Mouse (Mus musculus): ENCODE measurements around the gene Irgq.
"Not testable (repeated sequence)": the region's sequence is repeated elsewhere in the genome, so short reads cannot be mapped to it uniquely, and the experiment has no call there.

Gene Irgq

DNA sequence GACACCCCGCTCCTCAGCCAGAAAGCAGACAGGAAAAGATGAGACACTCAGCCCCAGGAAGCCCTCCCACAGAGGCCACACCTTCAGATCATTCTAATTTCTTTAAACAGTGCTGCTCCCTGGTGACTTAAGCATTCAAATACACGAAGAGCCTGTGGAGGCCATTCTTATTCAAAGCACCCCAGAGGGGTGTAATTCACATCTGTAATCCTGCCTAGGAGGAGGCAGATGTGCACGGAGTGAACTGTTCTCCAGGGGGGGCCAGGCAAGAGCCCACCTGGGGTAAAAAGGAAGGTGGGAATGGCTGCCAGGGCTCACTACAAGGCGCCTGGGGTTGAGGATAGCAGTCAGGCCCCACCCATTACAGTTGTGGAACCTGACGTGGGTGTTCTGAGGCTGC is 13.4 kb upstream of the Irgq start:
- DNase-seq: no peak

DNA sequence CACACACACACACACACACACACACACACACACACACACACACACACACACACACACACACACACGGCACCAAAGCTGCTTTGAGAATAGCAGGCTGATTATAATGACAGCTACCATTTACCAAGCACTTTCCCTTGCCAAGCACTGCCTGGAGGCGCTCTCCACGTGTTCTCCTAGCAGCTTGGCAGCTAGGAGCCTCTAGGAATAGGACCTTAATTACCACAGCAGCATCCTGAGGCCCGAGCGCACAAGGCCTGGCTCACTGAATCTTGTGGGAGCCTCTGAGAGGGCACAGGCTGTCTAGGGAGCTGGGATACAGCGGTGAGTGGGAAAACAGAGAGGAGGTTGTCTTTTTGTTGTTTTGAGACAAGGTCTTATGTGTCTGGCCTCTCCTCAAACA is 12.8 kb upstream of the Irgq start:
- DNase-seq: no peak

DNA sequence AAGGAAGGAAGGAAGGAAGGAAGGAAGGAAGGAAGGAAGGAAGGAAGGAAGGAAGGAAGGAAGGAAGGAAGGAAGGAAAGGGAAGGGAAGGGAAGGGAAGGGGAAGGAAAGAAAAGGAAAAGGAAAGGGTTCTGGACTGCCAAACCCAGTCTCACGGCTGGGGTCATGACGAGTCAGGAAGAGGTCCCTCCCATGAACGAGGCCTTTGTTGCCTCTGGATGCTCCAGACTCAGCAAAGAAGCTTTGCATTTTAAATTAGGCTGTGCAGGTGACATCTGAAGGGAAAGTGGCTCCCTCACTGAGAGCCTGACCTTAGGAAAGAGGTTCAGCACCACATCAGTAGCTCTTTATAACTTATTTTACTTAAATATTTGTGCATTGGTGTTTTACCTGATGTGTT is 11.4 kb upstream of the Irgq start:
- DNase-seq: no peak

DNA sequence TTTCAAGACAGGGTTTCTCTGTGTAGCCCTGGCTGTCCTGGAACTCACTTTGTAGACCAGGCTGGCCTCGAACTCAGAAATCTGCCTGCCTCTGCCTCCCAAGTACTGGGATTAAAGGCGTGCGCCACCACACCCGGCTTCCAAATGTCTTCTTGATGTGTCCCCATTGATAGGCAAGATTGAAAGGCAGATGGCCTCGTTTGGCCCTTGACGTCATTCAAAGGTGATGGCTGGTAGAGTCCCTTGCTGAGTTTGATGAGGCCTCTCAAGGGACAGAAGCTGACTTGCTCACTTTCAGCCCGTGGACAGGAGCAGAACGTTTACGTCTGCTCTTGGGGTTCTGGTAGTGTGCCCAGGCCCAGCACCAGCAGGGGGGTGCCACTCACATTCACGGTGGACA is 10.4 kb upstream of the Irgq start:
- DNase-seq: not testable (repeated sequence)

DNA sequence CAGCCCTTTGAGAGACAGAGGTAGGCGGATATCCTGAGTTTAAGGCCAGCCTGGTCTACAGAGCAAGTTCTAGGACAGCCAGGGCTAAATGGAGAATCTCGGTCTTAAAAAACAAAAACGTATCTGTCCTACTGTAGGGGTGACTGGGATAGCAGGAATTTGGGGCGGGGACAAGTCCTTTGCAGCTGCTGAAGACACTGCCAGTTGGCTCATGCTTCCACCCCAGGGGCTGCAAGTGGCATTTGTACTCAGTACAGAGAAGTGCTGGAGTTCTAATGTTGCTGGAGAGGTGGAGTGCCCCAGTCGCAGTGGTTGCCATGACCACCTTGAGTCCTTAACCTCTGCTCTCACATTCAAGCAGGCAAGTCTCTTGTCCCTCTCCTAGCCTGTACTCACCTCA is 7.7 kb upstream of the Irgq start:
- DNase-seq: no peak

DNA sequence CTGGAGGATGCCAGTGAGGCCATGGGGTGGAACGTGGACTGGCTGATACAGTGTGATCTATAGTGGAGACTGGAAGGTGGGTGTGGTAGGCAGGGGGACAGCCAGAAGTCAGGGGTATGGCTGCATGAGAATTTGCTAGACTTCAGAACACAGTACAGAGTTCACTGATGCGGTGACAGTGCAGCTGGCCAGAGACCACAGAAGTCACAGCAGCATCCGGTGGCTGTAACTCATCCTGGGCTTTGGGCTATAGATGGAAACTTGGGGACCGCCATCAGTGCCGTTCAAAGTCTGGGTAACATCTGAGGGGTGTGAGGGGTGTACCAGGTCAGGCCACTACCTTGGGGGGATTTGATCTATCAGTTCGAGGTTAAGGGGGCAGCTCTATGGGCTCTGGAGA is 6.8 kb upstream of the Irgq start:
- DNase-seq: no peak

DNA sequence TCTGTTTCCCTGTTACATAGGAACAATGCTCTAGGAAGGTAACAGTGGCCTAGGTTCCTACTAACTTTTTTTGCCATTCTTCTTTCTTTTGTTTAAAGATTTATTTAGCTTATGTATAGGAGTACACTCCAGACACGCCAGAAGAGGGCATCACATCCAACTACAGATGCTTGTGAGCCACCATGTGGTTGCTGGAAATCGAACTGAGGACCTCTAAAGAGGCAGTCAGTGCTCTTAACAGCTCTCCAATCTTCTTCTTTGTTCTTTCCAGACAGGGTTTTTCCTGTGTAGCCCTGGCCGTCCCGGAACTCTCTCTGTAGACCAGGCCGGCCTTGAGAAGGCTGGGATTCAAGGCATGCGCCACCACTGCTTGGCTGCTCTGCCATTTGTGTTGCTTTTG is 5.5 kb upstream of the Irgq start:
- no peak for DNase-seq

DNA sequence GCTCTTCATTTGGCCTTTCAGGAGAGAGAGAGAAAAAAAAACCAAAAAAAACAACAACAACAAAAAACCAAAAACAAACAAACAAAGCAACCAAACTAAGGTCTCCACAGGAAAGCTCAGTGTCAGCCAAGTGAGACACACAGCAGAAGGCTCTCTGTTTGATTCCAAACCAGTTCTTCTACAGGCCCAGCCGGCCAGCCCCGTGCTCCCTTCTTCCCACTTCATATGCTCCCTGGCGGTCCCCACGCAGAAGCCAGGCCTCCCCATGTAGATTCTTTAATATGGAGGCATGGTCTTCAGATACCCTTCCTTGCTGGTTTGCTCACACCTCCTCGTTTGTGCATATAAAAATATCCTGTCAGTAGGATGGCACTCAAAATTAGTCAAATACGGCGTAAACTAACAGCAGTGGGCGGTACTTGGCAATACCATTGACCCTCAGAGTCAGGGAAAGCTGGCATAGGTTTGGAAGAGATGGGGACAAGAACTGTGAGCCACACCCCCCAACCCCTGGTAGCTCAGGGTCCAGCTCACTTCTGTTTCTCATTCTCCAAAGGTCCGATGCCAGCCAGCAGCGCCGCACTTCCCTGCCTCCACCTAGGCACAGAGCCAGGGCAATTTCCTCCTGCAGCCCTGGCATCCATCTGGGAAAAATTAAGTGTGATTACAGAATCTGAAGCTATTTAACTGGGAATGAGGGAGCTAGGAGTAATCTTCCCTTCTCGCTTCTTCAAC is 4.6 kb upstream of the Irgq start:
- peak; percentile 75 for DNase-seq

DNA sequence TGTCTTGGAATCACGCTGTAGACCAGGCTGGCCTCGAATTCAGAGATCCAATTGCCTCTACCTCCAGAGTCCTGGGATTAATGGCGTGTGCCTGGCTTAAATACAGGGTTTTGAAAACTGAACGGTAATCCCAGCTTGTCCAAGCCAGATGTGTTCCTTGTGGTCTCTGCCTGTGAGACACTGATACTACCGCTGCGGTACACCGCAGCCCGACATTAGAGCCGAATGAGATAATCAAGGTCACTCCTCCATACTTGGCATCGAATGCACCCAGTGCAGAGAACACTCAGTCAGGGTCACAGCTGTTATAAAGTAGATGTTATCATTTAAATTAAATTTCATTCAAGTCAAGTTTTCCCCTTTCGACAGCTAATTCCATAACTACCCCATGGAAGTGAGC is 1.6 kb upstream of the Irgq start:
- DNase-seq: no peak

DNA sequence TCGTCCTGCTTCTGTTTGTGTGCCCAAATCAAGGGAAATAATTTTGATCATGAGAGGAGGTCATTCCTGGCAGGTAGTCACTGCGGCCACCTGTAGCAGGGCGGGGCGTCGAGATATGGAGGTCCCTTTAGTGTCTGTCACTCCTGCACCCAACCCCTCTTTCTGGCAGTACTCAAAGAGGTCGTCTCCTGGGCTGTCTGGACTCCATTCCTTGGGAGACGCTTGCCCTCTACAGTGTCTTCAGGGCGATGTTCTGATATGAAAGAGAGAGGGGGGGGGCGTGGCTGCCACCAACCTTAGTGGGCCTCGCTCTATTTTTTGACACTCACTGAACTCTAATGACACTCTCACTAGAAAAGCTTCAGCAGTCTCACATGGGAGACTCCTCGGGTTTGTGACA is 909 bp upstream of the Irgq start:
- no peak for DNase-seq

DNA sequence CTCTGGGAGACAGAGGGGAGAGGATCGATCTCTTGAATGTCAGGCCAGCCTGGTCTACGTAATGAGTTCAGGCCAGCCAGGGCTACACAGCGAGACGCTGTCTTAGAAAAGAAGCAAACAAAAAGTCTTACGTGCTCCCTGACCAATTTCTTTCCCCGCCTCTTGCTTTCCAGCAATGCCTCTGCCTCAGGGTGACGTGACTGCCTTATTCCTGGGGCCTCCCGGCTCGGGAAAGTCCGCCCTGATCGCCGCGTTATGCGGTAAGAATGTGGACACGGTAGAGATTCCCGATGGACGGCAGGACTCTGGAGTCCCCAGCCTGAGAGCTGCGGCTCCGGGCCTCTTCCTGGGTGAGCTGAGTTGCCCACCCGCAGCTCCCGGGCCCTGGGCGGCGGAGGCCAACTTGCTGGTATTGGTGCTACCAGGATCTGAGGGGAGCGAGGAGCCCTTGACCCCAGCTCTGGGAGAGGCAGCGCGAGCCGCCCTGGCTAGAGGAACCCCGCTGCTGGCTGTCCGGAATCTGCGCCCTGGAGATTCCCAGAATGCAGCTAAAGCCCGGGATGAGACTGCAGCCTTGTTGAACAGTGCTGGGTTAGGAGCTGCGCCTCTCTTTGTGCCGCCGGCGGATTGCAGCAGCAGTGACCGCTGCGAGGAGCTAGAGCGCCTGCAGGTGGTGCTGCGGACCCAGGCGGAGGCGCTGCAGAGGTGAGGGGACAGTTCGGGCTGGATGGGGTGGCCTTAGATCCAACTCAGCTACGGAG is 902 bp downstream of the Irgq start:
- peak; percentile 76 for DNase-seq

DNA sequence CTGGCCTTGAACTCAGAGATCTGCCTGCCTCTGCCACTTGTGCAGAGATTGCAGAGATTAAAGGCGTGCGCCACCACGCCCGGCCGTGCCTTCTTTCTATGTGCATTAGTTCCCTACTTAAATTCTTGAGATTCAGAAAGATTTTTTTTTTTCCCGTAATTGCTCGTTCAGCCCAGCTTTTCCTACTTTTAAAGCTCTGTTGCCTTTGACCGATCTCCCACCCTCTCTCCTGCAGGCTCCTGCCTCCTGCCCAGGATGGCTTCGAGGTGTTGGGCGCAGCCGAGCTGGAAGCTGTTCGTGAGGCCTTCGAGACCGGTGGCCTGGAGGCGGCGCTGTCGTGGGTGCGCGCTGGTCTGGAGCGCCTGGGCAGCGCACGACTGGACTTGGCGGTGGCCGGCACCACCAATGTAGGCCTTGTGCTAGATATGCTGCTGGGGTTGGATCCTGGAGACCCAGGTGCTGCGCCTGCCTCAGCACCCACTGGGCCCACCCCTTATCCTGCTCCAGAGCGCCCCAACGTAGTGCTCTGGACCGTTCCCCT is 2.6 kb downstream of the Irgq start:
- no peak for DNase-seq

DNA sequence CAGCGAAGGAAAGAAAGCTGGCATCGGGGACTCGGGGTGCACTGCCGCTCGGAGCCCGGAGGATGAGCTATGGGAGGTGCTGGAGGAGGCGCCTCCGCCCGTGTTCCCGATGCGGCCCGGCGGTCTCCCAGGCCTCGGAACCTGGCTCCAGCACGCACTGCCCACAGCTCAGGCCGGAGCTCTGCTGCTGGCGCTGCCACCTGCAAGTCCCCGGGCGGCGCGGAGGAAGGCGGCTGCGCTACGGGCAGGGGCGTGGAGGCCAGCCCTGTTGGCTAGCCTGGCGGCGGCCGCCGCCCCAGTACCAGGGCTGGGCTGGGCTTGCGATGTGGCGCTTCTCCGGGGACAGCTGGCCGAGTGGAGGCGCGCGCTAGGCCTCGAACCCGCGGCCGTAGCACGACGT is 3.3 kb downstream of the Irgq start:
- DNase-seq: no peak

DNA sequence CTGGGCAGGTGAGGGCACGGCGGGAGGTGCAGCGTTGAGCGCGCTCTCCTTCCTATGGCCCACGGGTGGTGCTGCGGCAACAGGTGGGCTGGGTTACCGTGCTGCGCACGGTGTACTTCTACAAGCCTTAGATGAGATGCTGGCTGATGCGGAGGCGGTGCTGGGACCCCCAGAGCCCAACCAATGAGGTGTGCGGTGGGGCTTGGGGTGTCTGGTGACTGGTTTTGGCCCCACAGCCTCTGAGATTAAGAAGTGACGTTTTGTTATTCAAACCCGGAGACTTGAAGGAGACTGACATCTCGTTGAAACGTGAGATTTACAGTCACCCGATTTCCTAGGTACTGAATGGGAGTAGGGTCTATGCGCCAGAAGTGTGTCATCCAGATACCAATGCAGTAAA is 3.8 kb downstream of the Irgq start:
- no peak for DNase-seq

DNA sequence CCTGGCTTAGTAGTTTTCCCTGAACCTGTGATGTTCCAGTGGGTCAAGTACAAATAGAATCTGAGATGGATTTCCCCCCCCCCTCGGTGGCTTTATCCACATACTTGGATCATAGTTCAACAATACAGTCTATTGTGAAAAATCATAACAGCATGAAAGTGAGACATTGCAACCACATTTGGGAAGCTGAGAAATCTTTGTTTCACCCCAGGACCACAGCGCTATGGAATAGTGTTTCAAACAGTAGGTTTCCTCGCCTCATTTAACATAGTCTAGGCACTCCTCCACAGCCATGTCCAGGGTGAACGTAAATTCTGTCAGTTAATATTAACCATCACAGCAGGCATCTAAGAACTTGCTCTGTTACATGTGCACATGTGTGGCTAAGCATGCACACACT is 6.6 kb downstream of the Irgq start:
- DNase-seq: no peak

DNA sequence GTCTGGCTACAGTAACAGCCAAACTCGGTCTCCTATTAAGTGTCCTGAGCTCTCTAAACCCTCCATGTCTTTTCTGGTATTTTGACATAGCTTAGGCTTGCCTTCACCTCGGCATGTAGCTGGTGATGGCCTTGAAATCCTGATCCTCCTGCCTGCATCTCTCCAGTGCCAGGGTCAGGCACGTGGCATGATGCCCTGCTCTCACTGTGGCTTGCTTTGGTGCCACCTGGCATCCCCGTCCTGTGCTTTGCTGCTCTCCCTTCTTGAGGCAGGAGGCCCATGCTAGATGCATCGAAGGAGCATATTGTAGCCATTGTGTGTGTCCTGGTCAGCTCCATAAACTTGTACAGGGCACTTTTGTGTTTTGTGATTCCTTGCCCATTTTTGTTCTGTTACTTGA is 7.1 kb downstream of the Irgq start:
- DNase-seq: peak; percentile 70

DNA sequence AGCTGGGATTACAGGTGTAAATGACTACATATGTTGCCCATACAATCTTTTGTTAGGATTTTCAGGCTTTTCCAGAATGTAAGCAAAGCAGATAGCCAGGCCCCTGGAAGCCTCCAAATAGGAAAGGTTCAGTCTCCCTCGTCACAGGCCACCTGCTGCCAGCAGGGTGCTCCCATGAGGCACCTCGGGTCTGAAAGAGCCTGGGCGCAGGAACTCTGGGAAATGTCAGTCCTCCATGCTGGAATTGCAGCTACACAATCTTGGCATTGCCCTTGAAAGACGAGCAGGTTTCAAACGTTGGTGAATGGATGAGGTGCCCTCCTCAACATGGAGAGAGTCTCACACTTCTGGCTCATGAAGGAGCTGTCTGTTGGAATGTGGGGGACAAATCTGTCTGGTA is 7.7 kb downstream of the Irgq start:
- DNase-seq: no peak

DNA sequence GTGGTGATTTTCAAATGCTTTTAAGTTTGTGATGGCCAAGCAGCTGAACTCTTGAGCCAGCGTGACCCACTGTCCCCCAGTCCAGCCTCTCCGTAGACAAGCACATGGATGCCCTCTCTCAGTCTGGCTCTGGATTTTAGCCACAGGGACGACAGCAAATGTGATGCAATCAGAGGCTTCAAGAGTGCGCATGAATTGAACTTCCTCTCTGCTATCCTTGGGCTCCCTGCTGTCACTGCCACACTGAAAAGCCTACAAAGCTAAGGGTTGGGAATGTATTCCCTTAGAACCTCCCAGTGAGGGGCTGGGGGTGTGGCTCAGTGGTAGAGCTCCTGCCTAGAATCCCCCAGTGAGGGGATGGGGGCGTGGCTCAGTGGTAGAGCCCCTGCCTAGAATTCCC is 8.2 kb downstream of the Irgq start:
- no peak for DNase-seq

DNA sequence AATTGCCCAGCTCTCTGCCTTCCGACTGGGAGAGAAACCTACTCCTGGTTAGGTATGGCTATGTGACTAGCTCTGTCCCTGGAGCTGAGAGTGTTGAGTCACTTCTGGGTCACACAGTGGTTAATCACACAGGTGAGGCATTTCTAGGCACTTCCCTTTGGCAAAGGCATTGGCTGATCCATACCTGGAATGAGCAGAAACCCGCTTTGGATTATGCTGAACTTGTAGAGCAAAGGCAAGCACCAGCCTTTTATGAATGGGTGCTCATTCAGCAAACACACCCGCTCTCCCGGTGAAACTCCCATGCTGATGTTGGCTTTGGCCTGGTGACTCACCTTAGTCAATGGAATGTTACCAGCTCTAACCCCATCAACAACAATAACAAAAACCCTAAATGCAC is 9.2 kb downstream of the Irgq start:
- no peak for DNase-seq

DNA sequence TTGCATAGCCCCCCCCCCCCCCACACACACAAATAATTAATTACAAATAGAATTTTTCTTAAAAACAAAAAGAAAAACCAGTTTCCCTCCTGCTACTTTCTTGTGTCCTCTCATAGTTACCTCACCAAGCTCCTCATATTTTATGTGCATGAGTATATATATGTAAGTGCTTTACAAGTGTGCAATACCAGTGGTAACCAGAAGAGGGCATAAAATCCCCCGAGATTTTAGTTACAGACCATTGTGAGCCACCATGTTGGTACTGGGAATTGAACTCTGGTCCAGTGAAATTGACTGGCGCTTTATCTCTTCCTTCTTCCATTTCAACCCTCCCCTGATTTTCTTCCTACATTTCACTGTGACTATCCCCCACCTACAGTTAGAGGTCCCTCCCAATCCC is 14.0 kb downstream of the Irgq start:
- no peak for DNase-seq

DNA sequence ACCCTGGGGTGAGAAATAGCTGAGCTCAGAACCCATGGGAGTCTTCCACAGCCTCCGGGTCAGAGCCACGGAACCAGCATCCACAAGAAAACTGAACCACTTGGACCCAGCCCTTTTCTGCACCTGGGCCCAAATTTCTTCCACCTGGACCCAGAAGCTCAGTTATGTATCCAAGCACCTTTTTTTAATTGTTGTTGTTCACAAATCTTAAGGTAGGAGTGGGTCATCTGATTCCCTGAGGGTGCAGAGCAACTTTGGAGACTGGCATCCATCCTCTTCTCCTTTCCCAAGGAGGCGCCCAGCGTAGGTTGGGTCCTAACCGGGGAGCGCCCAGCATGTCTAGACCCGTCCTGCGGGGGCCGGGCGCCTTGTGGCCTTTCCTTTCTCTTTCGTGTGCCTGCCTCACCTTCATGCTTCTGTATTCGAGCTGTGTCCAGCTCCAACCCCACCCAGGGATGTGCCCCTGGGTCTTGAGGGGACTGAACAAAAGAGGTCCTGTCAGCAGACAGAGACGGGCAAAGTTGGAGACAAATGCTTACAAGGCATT is 15.7 kb downstream of the Irgq start, which contains the start of the genes Pinlyp and Xrcc1:
TSS of gene Pinlyp (minus strand) at position 51 of the 547 bp plus-strand sequence.
TSS of gene Xrcc1 (plus strand) at position 222 of the 547 bp plus-strand sequence.
- no peak for DNase-seq

DNA sequence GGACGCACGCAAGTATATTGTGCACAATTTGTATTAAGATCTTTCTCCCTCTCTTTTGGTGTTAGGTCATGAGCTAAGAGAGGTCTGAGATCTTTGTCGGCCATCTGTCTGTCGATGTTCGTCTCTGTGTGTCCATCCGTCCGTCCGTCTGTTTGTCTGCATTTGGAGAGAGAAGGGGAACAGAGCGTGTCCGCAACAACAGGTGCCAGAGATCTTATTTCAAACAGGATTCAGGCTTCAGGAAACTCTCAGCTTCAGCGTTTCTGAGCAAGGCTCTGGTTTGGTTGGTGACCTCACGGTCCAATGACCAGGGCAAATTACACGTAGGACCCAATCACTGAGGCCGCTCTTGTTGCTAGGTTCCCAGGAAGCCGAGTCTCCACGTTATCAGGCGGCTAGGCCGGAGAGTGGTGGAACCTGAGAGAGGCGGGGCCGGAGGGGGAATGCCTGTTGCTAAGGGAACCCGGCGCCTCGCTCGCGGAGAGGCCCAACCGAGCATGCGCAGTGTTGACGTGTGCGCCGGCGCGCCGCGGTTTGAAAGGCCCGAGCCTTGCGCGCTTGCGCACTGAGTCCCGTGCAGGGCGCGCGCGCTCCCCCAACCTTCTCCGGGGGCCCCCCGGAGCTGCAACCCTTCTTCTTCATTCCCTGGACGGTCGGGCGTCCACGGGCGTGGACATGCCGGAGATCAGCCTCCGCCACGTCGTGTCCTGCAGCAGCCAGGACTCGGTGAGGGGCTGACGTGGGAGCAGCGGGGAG is 16.3 kb downstream of the Irgq start:
- DNase-seq: peak; percentile 99

DNA sequence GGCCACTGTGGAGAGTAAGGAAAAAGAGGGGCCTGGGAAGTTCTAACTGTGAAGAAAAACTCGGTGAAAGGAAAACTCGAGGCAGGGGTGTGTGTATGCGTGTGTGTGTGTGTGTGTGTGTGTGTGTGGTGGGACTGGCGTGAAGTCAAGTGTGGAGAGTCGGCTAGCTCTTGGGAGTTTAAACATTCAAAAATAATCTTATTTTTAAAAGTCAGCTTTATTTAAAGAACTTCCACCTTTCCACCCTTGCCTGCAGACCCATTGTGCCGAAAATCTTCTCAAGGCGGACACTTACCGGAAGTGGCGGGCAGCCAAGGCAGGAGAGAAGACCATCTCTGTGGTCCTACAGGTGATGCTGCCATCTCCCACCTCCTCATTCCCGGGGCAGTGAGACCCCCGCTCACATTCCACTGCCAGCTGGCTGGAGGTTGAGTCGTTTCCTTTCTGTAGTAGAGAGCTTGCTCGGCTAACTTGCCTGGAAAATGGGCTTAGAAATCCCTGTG is 17.1 kb downstream of the Irgq start:
- no peak for DNase-seq
